Mouse (Mus musculus) hematopoietic stem cell, adult 5-6 weeks (primary cell): Measurements from ENCODE around the gene Rad51c. TPM values are rescaled to one million over a fixed set of nuclear protein-coding genes. Genes with fewer than 3 reads are reported as not detected.
"Not testable (repeated sequence)": the region's sequence is repeated elsewhere in the genome, so short reads cannot be mapped to it uniquely, and the experiment has no call there.

Experiments used
- ATAC-seq, 2 experiments: fragments of 125-278 bp in 1 of 2; replicated peaks in 1 of 2; 2 replicates each; pipeline ENCODE4 v1.8.0; 2016 to 2017; ENCODE audit warnings: inconsistent platforms in 2 of 2, mild to moderate bottlenecking in 2 of 2, moderate number of reproducible peaks in 2 of 2, low read depth in 1 of 2, moderate TSS enrichment in 1 of 2; ENCODE audit not compliant: low FRiP score in 2 of 2, poor library complexity in 2 of 2, severe bottlenecking in 2 of 2, insufficient read depth in 1 of 2, low TSS enrichment in 1 of 2
- total RNA-seq: library from RNA; stranded (forward); fragments of 172-1452, 232-1000 nt; gene quantifications from 2 replicates; pipeline ENCODE4 v1.2.3, GENCODE M21; 2017

Rad51c gene
- total RNA-seq, 1 experiment from 2014 or later: 13.4 TPM

- no peak for ATAC-seq
These were observed 11.4 kb upstream of the Rad51c start for GRCm38 (mm10) chr11:87416120-87416519.

- not testable (repeated sequence) for ATAC-seq
These were observed 8.7 kb upstream of the Rad51c start for GRCm38 (mm10) chr11:87413412-87413811.

- ATAC-seq: peak; percentile 92 to 97
These were observed 472 bp downstream of the Rad51c start for GRCm38 (mm10) chr11:87404111-87404853.

- ATAC-seq: no peak
These were observed 6.4 kb downstream of the Rad51c start for GRCm38 (mm10) chr11:87398402-87398801.

- 0 out of 4 replicates have a peak, but pooled peaks have one; percentile 42 to 56 for ATAC-seq
These were observed 10.9 kb downstream of the Rad51c start for GRCm38 (mm10) chr11:87393855-87394254.

- no peak for ATAC-seq
These were observed 19.1 kb downstream of the Rad51c start for GRCm38 (mm10) chr11:87385676-87386075.

GRCm38 (mm10) chr11:87384551-87384950, 20.2 kb downstream of the Rad51c start:
- no peak for ATAC-seq

GRCm38 (mm10) chr11:87367865-87368580, 36.7 kb downstream of the Rad51c start:
- ATAC-seq: peak; percentile 89 to 93

GRCm38 (mm10) chr11:87367061-87367460, 37.7 kb downstream of the Rad51c start:
- no peak for ATAC-seq

GRCm38 (mm10) chr11:87365120-87365519, 39.6 kb downstream of the Rad51c start:
- no peak for ATAC-seq

GRCm38 (mm10) chr11:87359262-87359612, 45.5 kb downstream of the Rad51c start:
- 0 out of 4 replicates have a peak, but pooled peaks of 1 of the 2 experiments have one; percentile 3 for ATAC-seq

GRCm38 (mm10) chr11:87358331-87359261, 46.2 kb downstream of the Rad51c start, which contains the start of gene Ppm1e:
Gene Ppm1e (minus strand): TSS chr11:87359023.
- peak; percentile 47 to 67 for ATAC-seq

- no peak for ATAC-seq
These were observed 47.1 kb downstream of the Rad51c start for GRCm38 (mm10) chr11:87357317-87358300.

GRCm38 (mm10) chr11:87354861-87355260, 49.9 kb downstream of the Rad51c start:
- no peak for ATAC-seq

- no peak for ATAC-seq
These were observed 51.0 kb downstream of the Rad51c start for GRCm38 (mm10) chr11:87353646-87354170.
